Mouse (Mus musculus) C2C12 (cell line): ENCODE measurements around the gene Map10. TPM values are rescaled to one million over a fixed set of nuclear protein-coding genes. Genes with fewer than 3 reads are reported as not detected.

Experiments used
- H3K27me3 ChIP-seq: one replicate; pipeline ENCODE4 v1.6.1; 2011; ENCODE audit not compliant: control insufficient read depth, insufficient read depth, insufficient read length
- H3K36me3 ChIP-seq: one replicate; pipeline ENCODE4 v1.6.1; 2011; ENCODE audit not compliant: control insufficient read depth, insufficient read depth
- H3K4me3 ChIP-seq: one replicate; pipeline ENCODE4 v1.5.1; 2011; ENCODE audit warnings: mild to moderate bottlenecking, control low read depth; ENCODE audit not compliant: poor library complexity, insufficient read depth, severe bottlenecking
- H3K79me2 ChIP-seq: one replicate; pipeline ENCODE4 v1.6.1; 2011; ENCODE audit not compliant: control insufficient read depth, insufficient read depth
- H3K79me3 ChIP-seq: one replicate; pipeline ENCODE4 v1.6.1; 2011; ENCODE audit warnings: low read depth, control low read depth
- H3ac ChIP-seq: one replicate; pipeline ENCODE3; 2011; ENCODE audit warnings: low read depth; ENCODE audit not compliant: control insufficient read depth, insufficient read length
- CEBPB ChIP-seq: IDR thresholded peaks from one replicate; pipeline ENCODE4 v1.6.1; 2011; ENCODE audit warnings: low read depth, mild to moderate bottlenecking, control low read depth, moderate library complexity
- CTCF ChIP-seq: IDR thresholded peaks from one replicate; pipeline ENCODE4 v1.5.1; 2011; ENCODE audit not compliant: control insufficient read depth, insufficient read depth, insufficient read length
- FOSL1 ChIP-seq: IDR thresholded peaks from one replicate; pipeline ENCODE4 v1.8.0; 2011; ENCODE audit warnings: mild to moderate bottlenecking, low read length; ENCODE audit not compliant: poor library complexity, insufficient read depth, severe bottlenecking
- MAX ChIP-seq: IDR thresholded peaks from one replicate; pipeline ENCODE4 v1.6.1; 2011; ENCODE audit warnings: mild to moderate bottlenecking, control low read depth
- MYOD1 ChIP-seq: IDR thresholded peaks from one replicate; pipeline ENCODE4 v1.6.1; 2011; ENCODE audit warnings: low read depth; ENCODE audit not compliant: control insufficient read depth, insufficient read length
- MYOG ChIP-seq: IDR thresholded peaks from one replicate; pipeline ENCODE4 v1.6.1; 2011; ENCODE audit not compliant: control insufficient read depth, insufficient read length; ENCODE audit errors: extremely low read depth
- USF1 ChIP-seq: IDR thresholded peaks from one replicate; pipeline ENCODE4 v1.6.1; 2011; ENCODE audit warnings: low read depth, mild to moderate bottlenecking, control low read depth, moderate library complexity
- polyA plus RNA-seq: library from polyadenylated mRNA; unstranded; fragments of >200 nt; fragmentation: generic; extraction: Trizol; gene quantifications from one replicate; pipeline ENCODE4 v1.2.1, GENCODE M21; 2012; ENCODE audit warnings: missing spikeins

The Map10 gene
- polyA plus RNA-seq, 1 experiment, result not detected

DNA sequence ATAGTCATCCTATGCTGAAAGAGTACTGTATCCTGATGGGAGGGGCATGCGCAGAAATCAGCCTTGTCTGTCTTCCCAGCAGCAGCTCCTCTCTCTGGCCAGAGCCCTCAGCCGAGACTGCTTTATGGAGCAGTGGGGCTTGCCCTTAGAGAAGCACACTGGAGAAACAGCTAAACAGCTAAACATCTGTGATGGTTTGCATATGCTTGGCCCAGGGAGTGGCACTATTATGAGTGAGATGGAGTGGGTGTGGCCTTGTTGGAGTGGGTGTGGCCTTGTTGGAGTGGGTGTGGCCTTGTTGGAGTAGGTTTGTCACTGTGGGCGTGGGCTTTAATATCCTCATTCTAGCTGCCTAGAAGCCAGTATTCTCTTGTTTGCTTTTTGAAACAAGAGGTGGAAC, 23.6 kb downstream of the Map10 start:
- peaks cover 12% of the 10 kb centered on the region for H3K27me3 ChIP-seq
- no peaks in the 10 kb centered on the region for H3K79me3 ChIP-seq
- no peak for TF ChIP-seq MAX
- TF ChIP-seq MYOD1, result no peak
- TF ChIP-seq CEBPB, result no peak
- no peak for TF ChIP-seq MYOG
- TF ChIP-seq FOSL1, result no peak
- no peak for TF ChIP-seq CTCF
- no peak for TF ChIP-seq USF1
- no peaks in the 10 kb centered on the region for H3K79me2 ChIP-seq
- no peak overlapping the region for H3K4me3 ChIP-seq
- no peak overlapping the region for H3ac ChIP-seq
- H3K36me3 ChIP-seq, result no peaks in the 10 kb centered on the region

DNA sequence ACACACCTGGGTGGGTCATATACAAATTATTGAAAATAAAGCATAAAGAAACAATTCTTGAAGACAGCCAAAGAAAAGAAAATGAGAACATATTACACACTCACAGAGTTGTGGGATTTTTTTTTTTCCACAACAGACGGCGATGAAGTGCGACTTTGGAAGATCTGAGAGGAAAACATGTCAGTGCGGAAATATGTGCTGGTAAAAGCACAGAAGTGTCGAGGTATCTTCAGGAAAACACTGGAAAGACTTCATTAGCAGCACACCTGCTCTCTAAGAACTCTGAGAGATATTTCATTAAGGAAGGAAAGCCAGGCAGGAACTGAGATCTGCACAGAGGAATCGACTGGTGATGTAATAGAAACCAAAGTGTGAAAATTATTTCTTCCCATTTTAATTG, 26.3 kb downstream of the Map10 start:
- no peak overlapping the region for H3K4me3 ChIP-seq
- TF ChIP-seq MYOD1 (no peak), MYOG (no peak), CEBPB (no peak), FOSL1 (no peak), USF1 (no peak), CTCF (no peak), MAX (no peak)
- no peak overlapping the region for H3ac ChIP-seq
- no peaks in the 10 kb centered on the region for H3K36me3 ChIP-seq
- H3K27me3 ChIP-seq, result no peaks in the 10 kb centered on the region
- H3K79me3 ChIP-seq, result no peaks in the 10 kb centered on the region
- no peaks in the 10 kb centered on the region for H3K79me2 ChIP-seq

DNA sequence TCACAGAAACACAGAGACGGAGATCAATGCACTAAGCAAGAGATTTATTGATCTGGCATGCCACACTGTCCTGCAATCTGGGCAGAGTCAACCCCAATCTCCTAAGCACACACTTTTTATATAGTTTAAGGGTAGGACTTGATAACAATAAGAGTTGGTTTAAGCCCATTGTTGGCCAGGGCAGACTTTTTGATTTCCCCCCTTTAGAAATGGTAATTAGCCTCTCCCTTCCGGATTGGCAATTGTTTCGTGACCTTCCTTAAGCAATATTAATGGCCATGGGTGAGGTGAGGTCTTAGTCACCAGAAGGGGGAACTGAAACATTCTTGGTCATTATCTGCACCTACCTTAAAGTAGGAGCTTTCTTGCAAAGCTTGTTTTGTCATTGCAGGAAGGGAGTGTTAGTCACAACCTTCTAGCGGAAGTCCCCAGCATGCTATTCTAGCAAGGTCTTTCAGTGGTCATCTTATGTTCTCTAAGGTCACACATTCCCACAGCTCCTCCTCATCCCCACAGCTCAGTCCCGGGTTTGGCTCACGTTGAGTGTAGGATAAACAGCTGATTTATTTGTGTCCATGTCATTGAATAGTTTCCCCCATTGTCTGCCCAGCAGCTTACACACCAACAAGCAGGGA, 29.9 kb downstream of the Map10 start:
- TF ChIP-seq USF1 (no peak), MYOG (no peak), FOSL1 (no peak), CEBPB (no peak), MYOD1 (no peak), MAX (no peak), CTCF (no peak)
- no peaks in the 10 kb centered on the region for H3K79me2 ChIP-seq

DNA sequence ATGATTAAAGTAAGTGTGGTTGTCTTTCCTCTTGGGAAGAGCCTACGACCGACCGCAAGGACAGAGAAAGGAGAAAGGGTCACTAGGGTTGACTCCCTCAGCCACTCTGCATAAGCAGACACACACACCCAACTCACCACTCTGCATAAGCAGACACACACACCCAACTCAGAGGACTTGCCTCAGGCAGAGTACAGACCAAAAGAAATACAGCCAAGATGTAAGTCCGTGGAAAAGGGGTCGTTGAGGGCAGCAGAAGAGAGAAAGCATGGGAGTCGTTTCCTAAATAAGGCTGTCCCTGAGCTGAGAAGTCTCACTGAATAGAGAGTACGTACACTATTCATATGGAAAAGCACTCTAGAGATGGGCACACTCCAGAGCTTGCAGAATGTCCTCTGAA, 30.8 kb downstream of the Map10 start:
- H3K4me3 ChIP-seq, result no peak overlapping the region
- H3K79me3 ChIP-seq, result no peaks in the 10 kb centered on the region
- no peaks in the 10 kb centered on the region for H3K79me2 ChIP-seq
- H3ac ChIP-seq, result no peak overlapping the region
- H3K36me3 ChIP-seq, result no peaks in the 10 kb centered on the region
- H3K27me3 ChIP-seq, result peaks cover 4% of the 10 kb centered on the region
- no peak for TF ChIP-seq FOSL1
- TF ChIP-seq MAX, result no peak
- TF ChIP-seq MYOG, result no peak
- no peak for TF ChIP-seq MYOD1
- no peak for TF ChIP-seq CEBPB
- TF ChIP-seq USF1, result no peak
- no peak for TF ChIP-seq CTCF

More for the DNA sequence above, 29.9 kb downstream of the Map10 start:
- no peaks in the 10 kb centered on the region for H3K79me3 ChIP-seq
- H3K36me3 ChIP-seq, result no peaks in the 10 kb centered on the region
- H3K27me3 ChIP-seq, result peaks cover 3% of the 10 kb centered on the region
- H3ac ChIP-seq, result no peak overlapping the region
- no peak overlapping the region for H3K4me3 ChIP-seq

DNA sequence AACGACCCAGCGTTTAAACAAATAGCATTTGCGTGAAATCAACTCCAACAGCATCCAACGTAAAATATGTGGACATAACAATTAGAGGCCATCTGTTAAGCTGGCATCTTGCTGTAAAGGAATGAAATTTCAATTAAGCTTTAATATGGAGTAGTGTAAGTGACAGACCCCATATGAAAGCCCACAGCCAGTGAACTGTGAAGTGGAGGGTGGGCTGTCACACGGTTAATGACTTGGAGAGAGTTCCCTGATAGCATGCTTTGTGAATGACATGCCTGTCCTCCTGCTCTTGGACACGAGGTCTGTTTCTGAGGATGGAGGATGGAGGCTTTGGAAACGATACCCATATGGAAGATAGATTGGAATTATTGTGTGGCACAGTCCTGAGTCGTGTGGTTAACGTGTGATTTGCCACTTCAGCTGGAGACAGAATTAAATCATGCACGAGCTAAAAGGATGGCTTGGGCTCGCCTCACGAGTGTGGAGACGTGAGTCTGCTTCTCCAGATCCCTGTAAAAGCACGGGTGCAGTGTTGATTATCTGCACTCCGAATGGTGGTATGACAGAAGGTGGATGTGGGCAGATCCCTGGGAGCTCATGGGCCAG, 33.4 kb downstream of the Map10 start:
- Histone ChIP-seq H3ac (no peak overlapping the region), H3K79me2 (no peaks in the 10 kb centered on the region), H3K27me3 (peaks cover 4% of the 10 kb centered on the region), H3K36me3 (no peaks in the 10 kb centered on the region), H3K79me3 (no peaks in the 10 kb centered on the region), H3K4me3 (no peak overlapping the region)
- no peak for TF ChIP-seq MYOG
- TF ChIP-seq MYOD1, result no peak
- TF ChIP-seq USF1, result no peak
- no peak for TF ChIP-seq FOSL1
- TF ChIP-seq MAX, result no peak
- no peak for TF ChIP-seq CTCF
- TF ChIP-seq CEBPB, result no peak
